Comparison of ENCODE assay signal across 10 mouse cellular contexts in genomic region chr2:143305747-143306570, GRCm38 (mm10).
DNase-seq lines count a peak whose midpoint lies in the region; ATAC-seq and TF ChIP-seq lines count a peak whose summit lies in the region.
"Had no signal": no experiment of that assay in that cellular context is flagged by ENCODE, and none has a peak within 500 bp of the region (broad histone marks: within the 10 kb centered on the region; RNA-seq: fewer than 3 reads in every experiment).

No protein-coding gene starts in this region.

- no peak overlapping the region for H3K4me2 ChIP-seq in forebrain, postnatal 0 days (ENCODE audit: low read depth)
- H3K4me2 ChIP-seq in kidney, embryonic 14.5 days (replicated peaks; ENCODE audit: low read depth, low read length), result no peak overlapping the region
- H3K4me2 ChIP-seq: liver, embryonic 11.5 days had no signal

- intact Hi-C loops in left cerebral cortex, postnatal 14 days (cut with DNase I), result no loop called here
- intact Hi-C loops in left cerebral cortex, postnatal 36 days (cut with DNase I), result no loop called here

- H3K4me1 ChIP-seq in forebrain, postnatal 0 days (ENCODE audit: insufficient read depth), result peaks cover 6% of the 10 kb centered on the region; the same call in 1 of the 2 replicates
- H3K4me1 ChIP-seq in kidney, embryonic 14.5 days (ENCODE audit: control insufficient read depth, insufficient read depth, low read length), result no peaks in the 10 kb centered on the region

- DNase-seq in left cerebral cortex, postnatal 14 days (ENCODE audit: low spot score in 2 of 2), result peak; percentile 45 to 67
- no peak for DNase-seq in left cerebral cortex, postnatal 36 days (ENCODE audit: low spot score in 2 of 2)
- DNase-seq in forebrain, postnatal 0 days, result peak; percentile 83
- DNase-seq in mesoderm, embryonic 11.5 days (ENCODE audit: low read depth, low spot score), result peak; percentile 15
- DNase-seq in right cerebral cortex, postnatal 14 days, result peak; percentile 18
- DNase-seq in spleen, postnatal 10 days (ENCODE audit: low spot score in 2 of 2), result no peak
- DNase-seq: kidney, postnatal 36 days had no signal

- H3K9me3 ChIP-seq in forebrain, postnatal 0 days (ENCODE audit: low read length), result no peaks in the 10 kb centered on the region
- H3K9me3 ChIP-seq in kidney, embryonic 14.5 days (ENCODE audit: control insufficient read depth, low read length), result no peaks in the 10 kb centered on the region

- no peak for TF ChIP-seq CTCF in forebrain, postnatal 0 days (IDR thresholded peaks at IDR 0.05; ENCODE audit: low read depth)

- ATAC-seq in forebrain, postnatal 0 days, result peak; percentile 95
- ATAC-seq in kidney, embryonic 14.5 days (ENCODE audit: low FRiP score, low TSS enrichment), result no peak

- 0 out of 2 replicates have a peak overlapping the region, but pooled peaks have one; percentile 21 for H3K27ac ChIP-seq in forebrain, postnatal 0 days (ENCODE audit: low read depth, low read length)
- no peak overlapping the region for H3K27ac ChIP-seq in kidney, embryonic 14.5 days (ENCODE audit: low read depth, low read length)

- H3K4me3 ChIP-seq in forebrain, postnatal 0 days (ENCODE audit: low read depth, low read length), result no peak overlapping the region
- no peak overlapping the region for H3K4me3 ChIP-seq in kidney, embryonic 14.5 days (ENCODE audit: low read length)
- H3K4me3 ChIP-seq: erythroblast, embryonic 14.5 days had no signal

- WGBS in forebrain, postnatal 0 days, result 54% methylated on average over 4 of the region's 4 CpGs
- 84% methylated on average over 4 of the region's 4 CpGs for WGBS in kidney, embryonic 14.5 days

- H3K36me3 ChIP-seq in forebrain, postnatal 0 days (ENCODE audit: insufficient read depth), result no peaks in the 10 kb centered on the region
- no peaks in the 10 kb centered on the region for H3K36me3 ChIP-seq in kidney, embryonic 14.5 days (ENCODE audit: control insufficient read depth, insufficient read depth, low read length)

- no peak overlapping the region for H3K9ac ChIP-seq in forebrain, postnatal 0 days
- no peak overlapping the region for H3K9ac ChIP-seq in kidney, embryonic 14.5 days (ENCODE audit: low read depth, low read length)

- H3K27me3 ChIP-seq in forebrain, postnatal 0 days (ENCODE audit: insufficient read depth, low read length), result no peaks in the 10 kb centered on the region
- H3K27me3 ChIP-seq in kidney, embryonic 14.5 days (ENCODE audit: control insufficient read depth, insufficient read depth, low read length), result no peaks in the 10 kb centered on the region

Comparison
In these comparisons a context has a peak if more than half of its experiments do, and no peak if none do; other contexts are left out.
1. DNase-seq: peak in left cerebral cortex, postnatal 14 days (2 of 2), forebrain, postnatal 0 days (single experiment), mesoderm, embryonic 11.5 days (single experiment) and right cerebral cortex, postnatal 14 days (single experiment); none in left cerebral cortex, postnatal 36 days (0 of 2) and spleen, postnatal 10 days (0 of 2).